8 mouse cellular contexts compared by ENCODE assay signal in genomic region chr10:94426000-94426920, GRCm38 (mm10).
A peak's percentile ranks its signal among the peaks of the same experiment; 100 is the strongest.
DNase-seq lines count a peak whose midpoint lies in the region; ATAC-seq and TF ChIP-seq lines count a peak whose summit lies in the region.

No protein-coding gene starts in this region.

- H3K27me3 ChIP-seq in hindbrain, embryonic 14.5 days (ENCODE audit: control insufficient read depth, insufficient read depth, low read length), result no peaks in the 10 kb centered on the region

- H3K4me2 ChIP-seq in hindbrain, embryonic 14.5 days (replicated peaks), result no peak overlapping the region

- H3K36me3 ChIP-seq in hindbrain, embryonic 14.5 days (replicated peaks; ENCODE audit: control insufficient read depth, insufficient read depth), result no peaks in the 10 kb centered on the region

- TF ChIP-seq CTCF in gastrocnemius, adult 2 months (IDR thresholded peaks at IDR 0.05), result no peak

- no peaks in the 10 kb centered on the region; the same call in 1 of the 2 replicates for H3K4me1 ChIP-seq in hindbrain, embryonic 14.5 days (replicated peaks; ENCODE audit: control insufficient read depth, insufficient read depth, low read length)

- H3K4me3 ChIP-seq in gastrocnemius, adult 2 months, result peak overlapping the region; percentile 61
- H3K4me3 ChIP-seq in hindbrain, embryonic 14.5 days (replicated peaks; ENCODE audit: low read length), result no peak overlapping the region

- ATAC-seq in hindbrain, embryonic 14.5 days (ENCODE audit: low FRiP score), result peak; percentile 87; the same call in 1 of the 2 replicates

- no peaks in the 10 kb centered on the region for H3K9me3 ChIP-seq in hindbrain, embryonic 14.5 days (ENCODE audit: control insufficient read depth, low read length)

- DNase-seq in T-cell, adult 2 months (ENCODE audit: low spot score), result peak; percentile 85
- peak; percentile 48 to 63 for DNase-seq in cerebellum, postnatal 25 days
- peak; percentile 75 for DNase-seq in gastrocnemius, adult 2 months
- DNase-seq in hindbrain, embryonic 14.5 days (ENCODE audit: low spot score), result peak; percentile 50
- peak; percentile 72 for DNase-seq in left cerebral cortex, adult 11 months (ENCODE audit: low spot score)
- DNase-seq in lung, postnatal 25 days (ENCODE audit: low spot score), result peak; percentile 94
- DNase-seq in right cerebral cortex, postnatal 36 days (ENCODE audit: low spot score in 2 of 2), result peak; percentile 66 to 68
- no peak for DNase-seq in c-Kit-positive CD71-positive TER-119-positive erythroid progenitor cells, embryonic 14.5 days (ENCODE audit: low spot score)

- H3K9ac ChIP-seq in hindbrain, embryonic 14.5 days, result no peak overlapping the region

- WGBS in hindbrain, embryonic 14.5 days, result 53% methylated on average over 12 of the region's 12 CpGs

- peak overlapping the region; percentile 85 for H3K27ac ChIP-seq in gastrocnemius, adult 2 months
- H3K27ac ChIP-seq in hindbrain, embryonic 14.5 days, result no peak overlapping the region

- intact Hi-C loops in gastrocnemius, adult 2 months (cut with DNase I), result loop anchor here (5.0 kb wide), 1 partner anchor 91 kb away; no protein-coding TSS in a partner anchor
